Mouse (Mus musculus): Measurements from ENCODE around the gene Cdk2ap2.

DNA sequence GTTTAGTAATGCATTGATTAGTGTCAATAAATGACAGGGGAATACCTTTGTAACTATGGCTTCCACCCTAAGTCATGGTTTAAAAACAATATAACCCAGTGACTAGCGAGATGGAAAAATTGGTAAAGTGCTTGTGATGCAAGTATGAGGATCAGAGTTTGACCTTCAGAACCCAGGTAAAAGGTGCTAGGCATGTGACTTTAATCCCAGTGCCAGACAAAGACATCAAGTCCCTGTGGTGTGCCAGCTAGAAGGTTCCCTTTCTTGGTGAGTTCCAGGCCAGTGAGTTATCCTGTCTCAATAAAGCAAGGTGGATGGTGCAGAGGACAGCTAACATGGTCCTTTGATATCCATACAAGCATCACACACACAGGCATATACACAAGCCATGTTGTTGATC lies 21.5 kb upstream of the Cdk2ap2 start:
- TF ChIP-seq GATA1 (IDR thresholded peaks at IDR 0.05; ENCODE audit: borderline replicate concordance, low read length) = no peak
- no peak for TF ChIP-seq FLI1 (IDR thresholded peaks at IDR 0.05; ENCODE audit: low read length)
